Mouse (Mus musculus) hindbrain, embryonic 14.5 days (tissue): ENCODE results near the gene Dph5. TPM values are rescaled to one million over a fixed set of nuclear protein-coding genes. Genes with fewer than 3 reads are reported as not detected.
A peak's percentile ranks its signal among the peaks of the same experiment; 100 is the strongest.

Source experiments
- ATAC-seq: fragments of 200-750 bp; cut with Nextera tagmentation; 2 replicates; pipeline ENCODE4 v1.8.0; 2017; ENCODE audit warnings: moderate number of reproducible peaks, mild to moderate bottlenecking, moderate TSS enrichment, moderate library complexity; ENCODE audit not compliant: low FRiP score
- DNase-seq: peaks from one replicate; pipeline ENCODE4 v3.0.0-alpha.2; 2015; ENCODE audit warnings: low spot score
- H3K27ac ChIP-seq: fragments of 300-500 bp; sonication (generic); 2 replicates; pipeline ENCODE4 v1.5.1; 2014; ENCODE audit warnings: mild to moderate bottlenecking, moderate library complexity
- H3K27me3 ChIP-seq: fragments of 300-500 bp; sonication (generic); 2 replicates; pipeline ENCODE4 v1.6.1; 2014; ENCODE audit warnings: mild to moderate bottlenecking, low read length, mixed read lengths; ENCODE audit not compliant: control insufficient read depth, insufficient read depth
- H3K36me3 ChIP-seq: fragments of 300-500 bp; sonication (generic); replicated peaks from 2 replicates; pipeline ENCODE4 v1.6.1; 2014; ENCODE audit not compliant: control insufficient read depth, insufficient read depth
- H3K4me1 ChIP-seq: fragments of 300-500 bp; sonication (generic); replicated peaks from 2 replicates; pipeline ENCODE4 v1.6.1; 2014; ENCODE audit warnings: antibody characterized with exemption, low read length, mixed read lengths; ENCODE audit not compliant: control insufficient read depth, insufficient read depth
- H3K4me2 ChIP-seq: fragments of 300-500 bp; sonication (generic); replicated peaks from 2 replicates; pipeline ENCODE4 v1.6.1; 2014; ENCODE audit warnings: mild to moderate bottlenecking, moderate library complexity
- H3K4me3 ChIP-seq: fragments of 300-500 bp; sonication (generic); replicated peaks from 2 replicates; pipeline ENCODE4 v1.5.1; 2014; ENCODE audit warnings: mild to moderate bottlenecking, low read length
- H3K9ac ChIP-seq: fragments of 300-500 bp; sonication (generic); 2 replicates; pipeline ENCODE4 v1.6.1; 2014
- H3K9me3 ChIP-seq: fragments of 300-500 bp; sonication (generic); 2 replicates; pipeline ENCODE4 v1.6.1; 2016; ENCODE audit warnings: low read length; ENCODE audit not compliant: control insufficient read depth
- WGBS: fragments of 180-500 bp; shearing (Covaris S2); extraction: QIAGEN DNeasy Blood & Tissue Kit; methylation state at CpG from one replicate; pipeline ENCODE4 v1.1.7; 2014; 5-methylcytosine and 5-hydroxymethylcytosine counted together
- polyA plus RNA-seq: library from polyadenylated mRNA; unstranded; fragments of >200 nt; fragmentation: Nextera tagmentation; extraction: Ambion mirVana; gene quantifications from 2 replicates; pipeline ENCODE4 v1.2.1, GENCODE M21; 2014

Dph5 gene
- 24.5 and 25.0 TPM in 2 replicates for polyA plus RNA-seq

- Histone ChIP-seq H3K4me1 (peaks cover 12% of the 10 kb centered on the region; the same call in 1 of the 2 replicates), H3K4me2 (peak within 1 kb of the TSS; percentile 82), H3K9me3 (no peaks in the 10 kb centered on the region), H3K27ac (peak within 1 kb of the TSS; percentile 82), H3K27me3 (no peaks in the 10 kb centered on the region), H3K36me3 (peaks cover 2% of the 10 kb centered on the region; the same call in 1 of the 2 replicates), H3K9ac (peak within 1 kb of the TSS; percentile 74), H3K4me3 (peak within 1 kb of the TSS; percentile 58)
- WGBS = under 1% methylated on average over 40 of the region's 40 CpGs
- DNase-seq (peak; percentile 92), ATAC-seq (peak; percentile 98)
Observed at GRCm38 (mm10) chr3:115887427-115888309, at the start of gene Dph5. TSS of gene Dph5 (plus strand) at chr3:115887837.

- DNase-seq (no peak), ATAC-seq (no peak)
- Histone ChIP-seq H3K4me2 (no peak overlapping the region), H3K27me3 (no peaks in the 10 kb centered on the region), H3K36me3 (no peaks in the 10 kb centered on the region), H3K4me1 (no peaks in the 10 kb centered on the region), H3K27ac (no peak overlapping the region), H3K9ac (no peak overlapping the region), H3K4me3 (no peak overlapping the region), H3K9me3 (no peaks in the 10 kb centered on the region)
- WGBS = 47% methylated on average over 3 of the region's 3 CpGs
Observed at GRCm38 (mm10) chr3:115844566-115844965, 43.1 kb upstream of the Dph5 start.

GRCm38 (mm10) chr3:115845032-115845618 lies 42.5 kb upstream of the Dph5 start:
- Histone ChIP-seq H3K27me3 (no peaks in the 10 kb centered on the region), H3K27ac (no peak overlapping the region), H3K4me2 (no peak overlapping the region), H3K36me3 (no peaks in the 10 kb centered on the region), H3K9ac (no peak overlapping the region), H3K4me3 (no peak overlapping the region), H3K9me3 (no peaks in the 10 kb centered on the region), H3K4me1 (no peaks in the 10 kb centered on the region)
- no peak for ATAC-seq
- 67% methylated on average over 5 of the region's 5 CpGs for WGBS
- DNase-seq = no peak

GRCm38 (mm10) chr3:115845724-115846123 lies 41.9 kb upstream of the Dph5 start:
- 44% methylated on average over 1 of the region's 1 CpGs for WGBS
- Histone ChIP-seq H3K4me3 (no peak overlapping the region), H3K4me2 (no peak overlapping the region), H3K4me1 (no peaks in the 10 kb centered on the region), H3K9me3 (no peaks in the 10 kb centered on the region), H3K27me3 (no peaks in the 10 kb centered on the region), H3K9ac (no peak overlapping the region), H3K27ac (no peak overlapping the region), H3K36me3 (no peaks in the 10 kb centered on the region)
- ATAC-seq (0 out of 2 replicates have a peak, but pooled peaks have one; percentile 17), DNase-seq (no peak)

GRCm38 (mm10) chr3:115846153-115846552 lies 41.5 kb upstream of the Dph5 start:
- no peaks in the 10 kb centered on the region for H3K4me1 ChIP-seq
- H3K36me3 ChIP-seq = no peaks in the 10 kb centered on the region
- H3K9ac ChIP-seq = no peak overlapping the region
- ATAC-seq (no peak), DNase-seq (no peak)
- H3K4me3 ChIP-seq = no peak overlapping the region
- no peak overlapping the region for H3K27ac ChIP-seq
- no peaks in the 10 kb centered on the region for H3K27me3 ChIP-seq
- no peak overlapping the region for H3K4me2 ChIP-seq
- H3K9me3 ChIP-seq = no peaks in the 10 kb centered on the region
- 87% methylated on average over 5 of the region's 5 CpGs for WGBS

- no peak overlapping the region for H3K4me3 ChIP-seq
- WGBS = 92% methylated on average over 11 of the region's 11 CpGs
- H3K36me3 ChIP-seq = no peaks in the 10 kb centered on the region
- H3K4me1 ChIP-seq = no peaks in the 10 kb centered on the region
- no peaks in the 10 kb centered on the region for H3K27me3 ChIP-seq
- H3K9ac ChIP-seq = no peak overlapping the region
- ATAC-seq (no peak), DNase-seq (no peak)
- no peak overlapping the region for H3K4me2 ChIP-seq
- H3K9me3 ChIP-seq = no peaks in the 10 kb centered on the region
- no peak overlapping the region for H3K27ac ChIP-seq
Observed at GRCm38 (mm10) chr3:115848686-115849480, 38.8 kb upstream of the Dph5 start.

GRCm38 (mm10) chr3:115850946-115851345 lies 36.7 kb upstream of the Dph5 start:
- no peak overlapping the region for H3K4me3 ChIP-seq
- H3K9ac ChIP-seq = no peak overlapping the region
- no peaks in the 10 kb centered on the region for H3K36me3 ChIP-seq
- no peak overlapping the region for H3K4me2 ChIP-seq
- no peaks in the 10 kb centered on the region for H3K27me3 ChIP-seq
- H3K27ac ChIP-seq = no peak overlapping the region
- ATAC-seq = no peak
- no peaks in the 10 kb centered on the region for H3K4me1 ChIP-seq
- H3K9me3 ChIP-seq = no peaks in the 10 kb centered on the region
- DNase-seq = no peak
- WGBS = 68% methylated on average over 4 of the region's 4 CpGs

- H3K36me3 ChIP-seq = no peaks in the 10 kb centered on the region
- H3K9ac ChIP-seq = no peak overlapping the region
- no peak for DNase-seq
- H3K4me3 ChIP-seq = no peak overlapping the region
- no peak overlapping the region for H3K4me2 ChIP-seq
- WGBS = 97% methylated on average over 7 of the region's 7 CpGs
- H3K4me1 ChIP-seq = no peaks in the 10 kb centered on the region
- no peak overlapping the region for H3K27ac ChIP-seq
- ATAC-seq = no peak
- no peaks in the 10 kb centered on the region for H3K9me3 ChIP-seq
- no peaks in the 10 kb centered on the region for H3K27me3 ChIP-seq
Observed at GRCm38 (mm10) chr3:115854672-115855191, 32.9 kb upstream of the Dph5 start.

- H3K9me3 ChIP-seq = no peaks in the 10 kb centered on the region
- ATAC-seq = no peak
- peak overlapping the region; percentile 32; the same call in 1 of the 2 replicates for H3K27ac ChIP-seq
- H3K9ac ChIP-seq = no peak overlapping the region
- no peak overlapping the region for H3K4me3 ChIP-seq
- no peaks in the 10 kb centered on the region for H3K36me3 ChIP-seq
- H3K4me1 ChIP-seq = no peaks in the 10 kb centered on the region
- H3K4me2 ChIP-seq = no peak overlapping the region
- DNase-seq = no peak
- WGBS = 62% methylated on average over 10 of the region's 10 CpGs
- H3K27me3 ChIP-seq = no peaks in the 10 kb centered on the region
Observed at GRCm38 (mm10) chr3:115855576-115855975, 32.1 kb upstream of the Dph5 start.
